Mouse (Mus musculus) megakaryocyte progenitor cell, adult 5-6 weeks (primary cell): ENCODE measurements around the gene Lsm2. TPM values are rescaled to one million over a fixed set of nuclear protein-coding genes. Genes with fewer than 3 reads are reported as not detected.
"Not testable (repeated sequence)": the region's sequence is repeated elsewhere in the genome, so short reads cannot be mapped to it uniquely, and the experiment has no call there.

Experiments
- ATAC-seq: replicated peaks from 2 replicates; pipeline ENCODE4 v1.8.0; 2016; ENCODE audit warnings: mild to moderate bottlenecking, moderate TSS enrichment, inconsistent platforms; ENCODE audit not compliant: poor library complexity
- total RNA-seq, 2 experiments: library from RNA; stranded (forward) in 1 of 2; stranded (reverse) in 1 of 2; fragments of 157-497, 149-512 nt in 1 of 2; fragments of 200-1000 nt in 1 of 2; gene quantifications; 2 replicates each; pipeline versions ENCODE4 v1.2.3 to v1.2.4; 2015 to 2017

The Lsm2 gene
- total RNA-seq, 2 experiments from 2014 or later = 78.0 to 253 TPM

- ATAC-seq = peak; percentile 9; the same call in 1 of the 2 replicates
Observed at GRCm38 (mm10) chr17:35027277-35028068, 45.8 kb downstream of the Lsm2 start, which contains the start of gene Sapcd1. TSS of gene Sapcd1 (minus strand) at chr17:35028016.

DNA sequence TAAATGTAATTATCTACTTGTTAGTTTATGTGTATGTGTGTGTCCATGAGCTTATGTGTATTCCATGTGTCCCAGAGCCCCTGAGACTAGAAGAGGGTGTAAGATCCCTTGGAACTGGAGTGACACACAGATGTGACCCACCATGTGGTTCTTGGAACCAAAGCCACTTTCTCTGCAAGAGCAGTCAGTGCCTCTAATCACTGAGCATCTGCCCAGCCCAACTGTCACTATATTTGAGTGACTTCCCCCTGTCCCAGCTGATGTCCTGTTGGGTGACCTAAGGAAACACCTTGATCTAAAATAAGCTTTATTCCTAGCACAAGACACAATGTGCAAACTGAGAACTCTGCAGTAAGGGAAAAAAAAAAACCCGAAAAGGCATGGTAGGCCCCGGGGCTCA, 46.7 kb downstream of the Lsm2 start:
- no peak for ATAC-seq

GRCm38 (mm10) chr17:35029691-35030532, 48.2 kb downstream of the Lsm2 start:
- peak; percentile 69 for ATAC-seq

DNA sequence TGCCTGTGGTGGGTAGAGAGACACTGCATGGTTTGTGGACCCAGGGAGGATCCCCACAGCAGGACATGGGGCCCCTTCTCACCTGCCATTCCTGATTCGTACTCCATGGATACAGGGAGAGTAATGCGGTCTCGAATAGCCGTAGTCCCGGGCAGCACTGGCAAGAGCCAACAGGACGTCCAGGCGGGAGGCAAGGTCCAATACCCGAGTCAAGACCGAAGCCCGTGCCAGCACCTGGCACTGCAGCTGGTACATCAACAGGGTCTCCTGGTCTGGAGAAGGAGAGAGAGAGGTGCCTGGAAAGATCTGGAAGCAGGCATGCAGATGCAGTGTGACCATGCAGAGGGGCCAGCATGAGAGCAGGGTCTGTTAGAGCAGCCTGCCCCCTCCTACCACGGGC, 49.6 kb downstream of the Lsm2 start:
- no peak for ATAC-seq

DNA sequence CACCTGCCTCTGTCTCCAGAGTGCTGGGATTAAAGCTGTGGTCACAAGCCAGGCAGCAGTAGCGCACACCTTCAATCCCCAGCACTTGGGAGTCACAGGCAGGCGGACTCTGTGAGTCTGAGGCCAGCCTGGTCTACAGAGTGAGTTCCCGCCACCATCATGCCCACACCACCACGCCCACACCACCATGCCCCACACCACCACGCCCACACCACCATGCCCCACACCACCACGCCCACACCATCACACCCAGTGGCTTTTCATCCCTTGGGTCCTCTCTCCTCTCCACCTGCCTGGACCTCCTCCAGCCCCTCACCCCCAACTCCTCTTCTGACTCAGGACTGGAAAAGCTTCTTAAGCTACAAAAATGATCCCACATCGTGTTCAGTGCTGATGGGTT, 50.2 kb downstream of the Lsm2 start:
- ATAC-seq = peak; percentile 46

GRCm38 (mm10) chr17:35032323-35032870, 50.7 kb downstream of the Lsm2 start:
- peak; percentile 29 for ATAC-seq

- not testable (repeated sequence) for ATAC-seq
Observed at GRCm38 (mm10) chr17:35033703-35034102, 52.0 kb downstream of the Lsm2 start.

DNA sequence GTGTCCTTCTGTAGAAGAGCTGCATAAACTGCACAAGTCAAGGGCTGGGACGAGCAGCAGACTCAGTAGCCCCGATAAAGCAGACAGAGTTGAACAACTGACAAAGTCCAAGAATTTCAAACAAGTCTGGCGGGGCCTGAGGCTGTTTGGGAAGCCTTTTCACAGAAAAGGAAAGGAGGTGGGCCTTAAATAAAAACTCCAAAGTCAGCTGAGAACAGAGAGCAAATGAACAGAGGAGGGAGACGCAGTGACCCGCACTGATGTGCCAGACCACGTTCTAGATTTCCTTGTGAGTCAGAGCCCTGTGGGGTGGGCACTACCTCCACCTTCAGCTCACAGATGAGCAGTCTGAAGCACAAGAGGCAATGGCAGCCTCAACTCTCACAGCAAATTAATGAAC, 53.2 kb downstream of the Lsm2 start:
- no peak for ATAC-seq

Other genes starting within 250 kb of the Lsm2 start
Only the 30 nearest of the 43 such genes appear.
- gene Skiv2l, start 131.7 kb upstream of the Lsm2 start, total RNA-seq (2015) = 10.2 and 12.8 TPM in 2 replicates
- 31.2 and 35.7 TPM in 2 replicates for gene Skiv2l, start 131.7 kb upstream of the Lsm2 start, total RNA-seq (2017)
- 65.8 and 70.7 TPM in 2 replicates for gene Nelfe, start 131.5 kb upstream of the Lsm2 start, total RNA-seq (2015)
- 39.9 and 40.8 TPM in 2 replicates for gene Nelfe, start 131.5 kb upstream of the Lsm2 start, total RNA-seq (2017)
- gene Cfb, start 119.3 kb upstream of the Lsm2 start, total RNA-seq (2015) = not detected in 2 replicates
- gene Cfb, start 119.3 kb upstream of the Lsm2 start, total RNA-seq (2017) = not detected in 2 replicates
- 7.7 and 9.9 TPM in 2 replicates for gene Zbtb12, start 102.4 kb upstream of the Lsm2 start, total RNA-seq (2015)
- 13.6 and 15.1 TPM in 2 replicates for gene Zbtb12, start 102.4 kb upstream of the Lsm2 start, total RNA-seq (2017)
- not detected in 2 replicates for gene Gm20547, start 99.8 kb upstream of the Lsm2 start, total RNA-seq (2015)
- not detected in 2 replicates for gene Gm20547, start 99.8 kb upstream of the Lsm2 start, total RNA-seq (2017)
- 5.1 and 7.8 TPM in 2 replicates for gene C2, start 83.6 kb upstream of the Lsm2 start, total RNA-seq (2015)
- gene C2, start 83.6 kb upstream of the Lsm2 start, total RNA-seq (2017) = 1.6 and 1.9 TPM in 2 replicates
- 72.4 and 73.5 TPM in 2 replicates for gene Ehmt2, start 83.4 kb upstream of the Lsm2 start, total RNA-seq (2015)
- gene Ehmt2, start 83.4 kb upstream of the Lsm2 start, total RNA-seq (2017) = 107 and 108 TPM in 2 replicates
- gene Slc44a4, start 67.4 kb upstream of the Lsm2 start, total RNA-seq (2015) = 0.81 and 1.8 TPM in 2 replicates
- gene Slc44a4, start 67.4 kb upstream of the Lsm2 start, total RNA-seq (2017) = 0.61 and 0.75 TPM in 2 replicates
- gene Neu1, start 50.6 kb upstream of the Lsm2 start, total RNA-seq (2015) = 21.6 and 24.5 TPM in 2 replicates
- gene Neu1, start 50.6 kb upstream of the Lsm2 start, total RNA-seq (2017) = 28.4 and 29.8 TPM in 2 replicates
- gene Hspa1b, start 22.6 kb upstream of the Lsm2 start, total RNA-seq (2015) = 19.3 and 27.4 TPM in 2 replicates
- gene Hspa1b, start 22.6 kb upstream of the Lsm2 start, total RNA-seq (2017) = 22.7 and 24.4 TPM in 2 replicates
- gene Gm20481, start 11.9 kb upstream of the Lsm2 start, total RNA-seq (2015) = not detected in 2 replicates
- gene Gm20481, start 11.9 kb upstream of the Lsm2 start, total RNA-seq (2017) = not detected in 2 replicates
- gene Hspa1a, start 9.7 kb upstream of the Lsm2 start, total RNA-seq (2015) = 8.4 and 14.5 TPM in 2 replicates
- 20.8 and 29.4 TPM in 2 replicates for gene Hspa1a, start 9.7 kb upstream of the Lsm2 start, total RNA-seq (2017)
- not detected in 2 replicates for gene Hspa1l, start 9.2 kb upstream of the Lsm2 start, total RNA-seq (2015)
- not detected in 2 replicates for gene Hspa1l, start 9.2 kb upstream of the Lsm2 start, total RNA-seq (2017)
- gene Vars, start 19.1 kb downstream of the Lsm2 start, total RNA-seq (2015) = 60.5 and 77.5 TPM in 2 replicates
- 239 and 292 TPM in 2 replicates for gene Vars, start 19.1 kb downstream of the Lsm2 start, total RNA-seq (2017)
- gene Vwa7, start 34.7 kb downstream of the Lsm2 start, total RNA-seq (2015) = not detected in 2 replicates
- gene Vwa7, start 34.7 kb downstream of the Lsm2 start, total RNA-seq (2017) = 0.17 TPM in 1 of 2 replicates, not detected in the other
- 0.93 and 1.9 TPM in 2 replicates for gene Sapcd1, start 46.2 kb downstream of the Lsm2 start, total RNA-seq (2015)
- gene Sapcd1, start 46.2 kb downstream of the Lsm2 start, total RNA-seq (2017) = 1.5 TPM in 1 of 2 replicates, not detected in the other
- 4.2 and 5.7 TPM in 2 replicates for gene Msh5, start 64.9 kb downstream of the Lsm2 start, total RNA-seq (2015)
- gene Msh5, start 64.9 kb downstream of the Lsm2 start, total RNA-seq (2017) = 2.4 and 3.5 TPM in 2 replicates
- gene Clic1, start 68.1 kb downstream of the Lsm2 start, total RNA-seq (2015) = 209 and 248 TPM in 2 replicates
- 225 and 254 TPM in 2 replicates for gene Clic1, start 68.1 kb downstream of the Lsm2 start, total RNA-seq (2017)
- 1.8 and 2.6 TPM in 2 replicates for gene Ddah2, start 77.2 kb downstream of the Lsm2 start, total RNA-seq (2015)
- 1.9 and 3.5 TPM in 2 replicates for gene Ddah2, start 77.2 kb downstream of the Lsm2 start, total RNA-seq (2017)
- not detected in 2 replicates for gene Ly6g6c, start 83.5 kb downstream of the Lsm2 start, total RNA-seq (2015)
- not detected in 2 replicates for gene Ly6g6c, start 83.5 kb downstream of the Lsm2 start, total RNA-seq (2017)
- not detected in 2 replicates for gene Mpig6b, start 84.3 kb downstream of the Lsm2 start, total RNA-seq (2015)
- not detected in 2 replicates for gene Mpig6b, start 84.3 kb downstream of the Lsm2 start, total RNA-seq (2017)
- not detected in 2 replicates for gene Ly6g6e, start 95.0 kb downstream of the Lsm2 start, total RNA-seq (2015)
- not detected in 2 replicates for gene Ly6g6e, start 95.0 kb downstream of the Lsm2 start, total RNA-seq (2017)
- gene Ly6g6d, start 96.2 kb downstream of the Lsm2 start, total RNA-seq (2015) = not detected in 2 replicates
- gene Ly6g6d, start 96.2 kb downstream of the Lsm2 start, total RNA-seq (2017) = not detected in 2 replicates
- not detected in 2 replicates for gene Ly6g6f, start 103.7 kb downstream of the Lsm2 start, total RNA-seq (2015)
- not detected in 2 replicates for gene Ly6g6f, start 103.7 kb downstream of the Lsm2 start, total RNA-seq (2017)
- gene Abhd16a, start 107.4 kb downstream of the Lsm2 start, total RNA-seq (2015) = 17.5 and 21.1 TPM in 2 replicates
- 22.7 and 26.0 TPM in 2 replicates for gene Abhd16a, start 107.4 kb downstream of the Lsm2 start, total RNA-seq (2017)
- gene Ly6g5c, start 126.4 kb downstream of the Lsm2 start, total RNA-seq (2015) = not detected in 2 replicates
- gene Ly6g5c, start 126.4 kb downstream of the Lsm2 start, total RNA-seq (2017) = not detected in 2 replicates
- gene Ly6g5b, start 133.6 kb downstream of the Lsm2 start, total RNA-seq (2015) = 0.84 and 1.4 TPM in 2 replicates
- 0.27 and 0.92 TPM in 2 replicates for gene Ly6g5b, start 133.6 kb downstream of the Lsm2 start, total RNA-seq (2017)
- gene Gpank1, start 139.6 kb downstream of the Lsm2 start, total RNA-seq (2015) = 20.3 and 20.7 TPM in 2 replicates
- 33.9 and 36.8 TPM in 2 replicates for gene Gpank1, start 139.6 kb downstream of the Lsm2 start, total RNA-seq (2017)
- 411 and 443 TPM in 2 replicates for gene Csnk2b, start 140.2 kb downstream of the Lsm2 start, total RNA-seq (2015)
- gene Csnk2b, start 140.2 kb downstream of the Lsm2 start, total RNA-seq (2017) = 375 TPM in 2 replicates
- 1.5 and 3.6 TPM in 2 replicates for gene D17H6S53E, start 144.5 kb downstream of the Lsm2 start, total RNA-seq (2015)
- 7.7 and 7.9 TPM in 2 replicates for gene D17H6S53E, start 144.5 kb downstream of the Lsm2 start, total RNA-seq (2017)